Mouse (Mus musculus): ENCODE measurements around the gene Wdr60. TPM values are rescaled to one million over a fixed set of nuclear protein-coding genes. Genes with fewer than 3 reads are reported as not detected.
"Not testable (repeated sequence)": the region's sequence is repeated elsewhere in the genome, so short reads cannot be mapped to it uniquely, and the experiment has no call there.

Gene Wdr60
- under 1 TPM; 0.38 to 0.75 TPM for polyA plus RNA-seq (2017; shearing (Covaris generic))

DNA sequence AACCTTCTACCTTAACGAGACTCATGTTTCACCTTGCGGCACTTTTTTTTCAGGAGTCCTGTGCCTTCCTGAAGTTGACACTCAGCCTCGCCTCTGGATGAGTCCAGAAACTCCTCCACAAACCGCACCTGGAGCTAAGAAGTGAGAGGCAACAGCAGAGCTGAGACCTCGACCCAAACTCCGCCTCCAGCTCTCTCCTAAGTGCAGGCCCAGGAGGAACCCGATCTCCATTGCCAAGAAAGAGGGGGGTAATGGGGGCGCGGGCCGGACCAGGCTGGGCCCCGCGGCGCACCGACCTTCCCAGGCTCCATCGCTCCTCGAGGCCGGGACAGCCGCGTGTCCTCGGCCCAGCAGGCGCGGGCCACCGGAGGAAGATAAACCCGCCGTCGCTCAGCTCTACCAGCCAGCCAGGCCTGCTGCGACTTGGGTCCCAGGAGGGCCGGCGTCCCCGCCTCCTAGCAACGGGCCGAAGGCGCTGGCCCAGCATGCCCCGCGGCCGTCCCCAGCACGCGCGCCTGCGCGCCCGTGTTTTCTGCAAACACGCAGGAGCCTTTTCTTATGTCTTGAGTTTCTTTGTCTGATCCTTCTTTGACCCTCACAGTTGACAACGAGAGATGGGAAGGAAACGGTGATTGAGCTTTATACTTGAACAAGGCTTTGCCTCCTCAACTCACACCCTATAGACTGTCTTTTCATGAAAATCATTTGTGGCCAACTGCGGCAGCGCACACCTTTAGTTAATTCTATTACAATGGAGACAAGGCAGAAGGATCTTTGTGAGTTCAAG, at the start of gene Wdr60:
TSS of gene Wdr60 (minus strand) at position 468 of the 787 bp plus-strand sequence.
- ATAC-seq = peak; percentile 94

DNA sequence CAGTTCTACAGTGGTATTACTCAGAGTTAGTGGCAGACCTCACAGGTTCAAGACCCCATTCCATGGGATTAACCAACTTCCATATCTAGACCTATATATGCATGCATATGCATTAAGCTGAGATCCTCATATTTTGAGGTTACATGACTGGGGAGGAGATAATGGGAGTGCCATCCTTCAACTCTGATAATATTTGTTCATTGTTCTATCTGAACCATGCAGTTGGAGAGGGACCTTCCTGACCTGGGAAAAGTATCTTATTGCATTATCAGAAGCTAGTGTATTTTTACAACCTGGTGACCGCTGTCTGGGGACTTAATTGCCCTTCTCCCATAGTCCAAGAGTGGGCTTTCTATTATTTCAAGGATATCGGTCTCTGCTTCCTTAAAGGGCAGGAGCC, 45.8 kb upstream of the Wdr60 start:
- no peak for ATAC-seq

DNA sequence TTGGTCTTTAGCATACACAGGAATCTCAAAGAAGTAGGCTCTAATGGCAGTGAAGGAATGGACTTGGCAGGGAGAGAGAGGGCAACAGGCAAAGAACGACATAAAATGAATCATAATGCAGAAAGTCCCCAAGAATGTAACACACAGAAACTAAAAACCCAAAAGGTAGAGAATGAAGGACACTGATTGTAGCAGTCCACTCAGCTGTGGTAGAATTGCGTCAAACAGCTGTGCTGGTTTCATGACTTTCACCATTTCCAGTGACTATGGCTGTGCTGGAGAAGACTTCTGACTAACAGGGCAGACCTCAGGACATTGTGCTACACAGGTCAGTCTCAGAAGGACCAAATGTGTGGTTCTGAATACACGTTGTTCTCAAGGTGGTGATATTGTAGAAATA, 45.0 kb upstream of the Wdr60 start:
- ATAC-seq = no peak

DNA sequence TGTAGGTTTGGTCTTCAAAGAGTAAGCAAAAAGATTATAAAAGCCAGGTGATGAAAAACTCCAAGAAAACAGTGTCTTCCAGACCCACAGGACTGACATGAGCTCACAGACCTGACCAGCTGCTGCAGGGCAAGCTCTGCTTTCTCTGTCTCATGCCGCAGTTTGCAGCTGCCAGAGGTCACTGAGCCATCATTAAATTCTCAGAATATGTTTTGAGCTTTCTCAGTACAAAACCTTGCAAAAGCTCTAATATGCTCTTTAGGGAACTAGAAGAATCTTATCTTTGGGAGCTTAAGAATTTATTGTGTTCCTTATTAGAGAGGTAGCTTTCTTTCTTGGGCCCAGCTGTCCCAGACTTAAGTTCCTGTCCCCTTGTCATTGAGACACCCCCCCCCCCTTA, 43.2 kb upstream of the Wdr60 start:
- no peak for ATAC-seq

- no peak for ATAC-seq
Measured at GRCm38 (mm10) chr12:116302181-116302580, 39.4 kb upstream of the Wdr60 start.

DNA sequence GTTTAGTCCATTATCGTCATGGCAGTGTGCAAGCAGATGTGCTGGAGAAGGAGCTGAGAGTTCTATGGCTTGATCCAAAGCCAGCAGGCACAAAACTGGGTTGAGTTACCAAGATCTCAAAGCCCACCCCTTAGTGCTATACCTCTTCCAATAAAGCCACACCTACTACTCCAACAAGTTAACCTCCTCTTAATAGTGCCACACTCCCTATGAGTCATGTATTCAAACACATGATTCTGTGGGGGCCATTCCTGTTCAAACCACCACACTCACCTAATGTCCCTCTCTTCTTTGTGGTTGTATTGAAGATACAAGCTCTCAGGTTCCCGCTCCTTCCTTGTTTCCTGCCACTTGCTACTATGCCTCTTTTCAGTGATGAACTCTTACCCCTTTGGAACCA, 37.1 kb upstream of the Wdr60 start:
- no peak for ATAC-seq

GRCm38 (mm10) chr12:116293599-116294292, 30.9 kb upstream of the Wdr60 start:
- ATAC-seq = peak; percentile 38

- peak; percentile 52 for ATAC-seq
Measured at GRCm38 (mm10) chr12:116293185-116293584, 30.4 kb upstream of the Wdr60 start.

DNA sequence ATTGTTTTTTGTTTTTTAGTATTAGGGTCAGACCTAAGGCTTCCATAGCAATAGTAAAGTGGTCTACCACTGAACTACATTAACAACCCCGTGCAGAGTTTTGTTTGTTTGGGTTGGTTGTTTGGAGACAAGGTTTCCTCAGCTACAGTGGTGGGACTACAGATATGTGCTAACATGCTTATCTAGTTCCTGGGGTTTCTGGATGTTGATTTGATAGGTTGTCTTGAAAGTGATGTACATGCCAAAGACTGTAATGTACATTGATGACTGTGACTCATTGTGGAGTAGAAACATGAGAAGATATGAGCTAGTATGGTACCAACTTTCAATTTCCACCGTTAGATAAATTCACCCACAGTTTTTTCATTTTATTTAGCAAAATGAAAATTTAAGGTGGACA, 20.7 kb upstream of the Wdr60 start:
- ATAC-seq = no peak

- ATAC-seq = peak; percentile 37
Measured at GRCm38 (mm10) chr12:116282856-116283255, 20.0 kb upstream of the Wdr60 start.

- peak; percentile 13 for ATAC-seq
Measured at GRCm38 (mm10) chr12:116281427-116282281, 18.8 kb upstream of the Wdr60 start.

DNA sequence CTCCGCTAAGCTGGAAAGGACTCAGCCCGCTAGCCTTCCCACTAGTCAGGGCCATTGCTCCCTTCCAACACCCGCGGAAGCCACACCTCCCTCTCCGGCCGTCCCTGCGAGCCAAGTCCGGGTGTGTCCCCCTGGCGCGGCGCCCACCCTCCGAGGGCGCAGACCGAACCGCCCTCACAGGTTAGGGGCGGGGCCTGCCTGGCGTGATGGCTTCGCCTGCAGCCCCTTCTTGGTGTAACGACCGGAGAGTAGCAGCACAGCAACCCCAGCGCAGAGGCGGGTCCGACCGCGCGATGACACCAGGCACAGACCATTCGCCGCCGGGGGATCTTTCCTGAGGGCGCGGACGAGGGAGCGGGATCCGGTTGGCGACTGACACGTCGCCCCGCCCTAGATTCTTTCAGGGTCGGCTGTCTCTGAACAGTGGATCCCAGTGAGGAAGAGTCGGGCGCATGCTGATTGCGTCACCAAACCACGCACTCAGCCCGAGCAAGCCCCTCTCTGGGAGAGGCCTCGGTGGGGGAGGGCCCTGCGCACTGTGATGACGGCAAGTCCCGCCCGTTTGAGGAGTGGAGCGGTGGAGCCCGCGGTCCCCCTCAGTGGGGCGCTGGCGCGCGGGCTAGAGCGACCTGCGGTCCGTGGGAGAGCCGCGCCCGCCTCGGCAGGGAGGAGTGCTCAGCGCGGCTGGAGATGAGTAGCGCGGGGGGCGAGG, 18.0 kb upstream of the Wdr60 start, which contains the start of gene Esyt2:
TSS of gene Esyt2 (plus strand) at position 544 of the 712 bp plus-strand sequence.
- ATAC-seq = peak; percentile 84

- no peak for ATAC-seq
Measured at GRCm38 (mm10) chr12:116280149-116280652, 17.4 kb upstream of the Wdr60 start.

DNA sequence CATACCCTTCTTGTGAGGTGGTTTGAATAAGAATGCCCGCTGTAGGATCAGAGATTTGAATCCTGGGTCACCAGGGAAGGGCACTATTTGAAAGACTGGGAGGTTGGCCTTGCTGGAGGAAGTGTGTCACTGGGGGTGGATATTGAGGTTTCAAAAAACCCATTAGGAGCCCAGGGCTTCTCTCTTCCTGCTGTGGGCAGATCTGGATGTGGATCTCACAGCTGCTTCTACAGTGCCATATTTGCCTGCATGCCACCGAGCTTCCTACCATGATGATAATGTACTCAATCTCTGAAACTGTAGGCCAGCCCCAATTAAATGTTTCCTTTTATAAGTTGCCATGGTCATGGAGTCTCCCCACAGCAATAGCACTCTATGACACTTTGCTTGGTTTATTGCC, 16.4 kb upstream of the Wdr60 start:
- ATAC-seq = no peak

DNA sequence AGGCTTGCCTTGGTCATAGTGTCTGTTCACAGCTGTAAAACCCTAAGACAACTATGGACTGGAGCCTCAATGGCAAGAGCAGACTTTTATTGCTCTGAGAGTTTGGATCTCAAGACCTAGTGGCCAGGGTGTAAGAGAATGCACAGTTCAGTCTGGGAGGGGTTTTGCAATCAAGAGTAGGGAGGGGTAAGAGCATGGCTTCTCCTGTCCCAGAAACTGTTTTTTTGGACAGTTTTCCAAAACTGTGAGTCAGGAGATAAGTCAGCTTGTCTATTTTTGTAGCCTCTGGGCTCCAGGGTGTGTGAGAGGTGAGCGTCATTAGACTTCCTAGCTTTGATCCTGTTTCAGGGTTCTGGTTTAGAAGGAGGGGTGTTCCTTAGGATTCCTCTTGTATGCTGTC, 15.7 kb upstream of the Wdr60 start:
- no peak for ATAC-seq

GRCm38 (mm10) chr12:116276961-116277360, 14.1 kb upstream of the Wdr60 start:
- no peak for ATAC-seq

DNA sequence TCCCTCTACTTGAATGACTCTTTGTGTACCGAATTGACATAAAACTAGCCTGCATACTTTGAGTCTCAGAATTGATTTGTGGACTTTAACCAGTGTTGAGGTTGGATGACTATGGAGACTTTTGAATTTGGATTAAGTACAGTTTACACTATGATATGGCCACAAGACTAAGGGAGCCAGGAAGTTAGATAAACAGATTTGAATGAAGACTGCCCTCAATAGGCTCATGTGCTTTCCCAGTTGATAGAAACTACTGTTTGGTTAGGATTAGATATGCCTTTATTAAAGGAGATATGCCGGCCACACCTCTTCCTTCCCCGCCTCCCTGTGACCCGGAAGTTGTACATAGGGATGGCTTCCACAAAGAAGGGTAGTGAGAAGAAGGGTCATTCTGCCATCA, 12.8 kb upstream of the Wdr60 start:
- ATAC-seq = no peak

- not testable (repeated sequence) for ATAC-seq
Measured at GRCm38 (mm10) chr12:116275086-116275485, 12.3 kb upstream of the Wdr60 start, which contains the start of gene Gm11027. Gene Gm11027 (plus strand): TSS chr12:116275386.

DNA sequence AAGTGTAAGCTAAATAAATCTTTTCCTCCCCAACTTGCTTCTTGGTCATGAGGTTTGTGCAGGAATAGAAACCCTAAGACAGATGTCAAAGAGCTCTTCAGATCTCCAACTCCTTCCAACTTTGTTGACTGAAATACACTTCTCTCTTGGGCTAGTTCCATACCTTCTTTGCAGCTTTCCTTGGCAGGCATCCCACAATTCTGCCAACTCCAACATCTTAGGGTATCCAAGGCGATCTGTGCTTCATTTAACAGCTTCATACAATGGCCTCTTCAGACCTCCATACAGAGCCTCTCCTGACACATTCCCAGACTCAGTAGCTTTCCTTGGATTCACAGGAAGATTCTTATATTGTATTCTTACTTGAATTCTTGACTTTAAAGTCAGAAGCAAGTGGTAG, 10.9 kb upstream of the Wdr60 start:
- no peak for ATAC-seq

GRCm38 (mm10) chr12:116271071-116271470, 8.2 kb upstream of the Wdr60 start:
- no peak for ATAC-seq

- no peak for ATAC-seq
Measured at GRCm38 (mm10) chr12:116270538-116270937, 7.7 kb upstream of the Wdr60 start.

GRCm38 (mm10) chr12:116269450-116269849, 6.6 kb upstream of the Wdr60 start:
- ATAC-seq = peak; percentile 43

All from activated CD4-positive, CD25-positive, alpha-beta regulatory T cell, adult 4 months (primary cell).